Mouse (Mus musculus): ENCODE data around the gene Apon.

DNA sequence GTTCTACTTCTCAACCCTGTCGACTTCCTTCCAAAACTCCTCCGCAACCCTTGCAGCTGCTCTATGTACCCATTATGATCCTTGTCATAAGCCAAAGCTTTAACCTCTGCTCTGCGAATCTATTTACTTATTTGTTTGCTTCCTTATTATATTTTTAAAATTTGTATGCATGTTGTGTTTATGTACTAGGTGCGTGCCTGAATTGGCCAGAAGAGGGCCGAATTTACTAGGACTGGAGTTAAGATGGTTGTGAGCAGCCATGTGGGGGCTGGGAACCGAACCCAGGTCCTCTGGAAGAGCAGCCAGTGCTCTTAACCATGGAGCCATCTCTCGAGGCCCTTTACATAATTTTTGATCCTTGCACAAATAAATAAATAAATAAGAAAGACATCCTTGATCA, 17.0 kb downstream of the Apon start:
- TF ChIP-seq CTCF (IDR thresholded peaks at IDR 0.05; ENCODE audit: low read depth) (peak; percentile 38), EP300 (optimal IDR thresholded peaks at IDR 0.05) (no peak)

Data from stomach, postnatal 0 days (tissue).